Mouse (Mus musculus) stomach, postnatal 0 days (tissue): ENCODE measurements at regions not wholly inside any gene's neighbourhood (a gene's known extent, or its start where the extent isn't known, plus 50 kb on each side); places are given as distances from the start of the nearest gene placed in this dataset.

Experiments used
- ATAC-seq: fragments of 200-750 bp; cut with Nextera tagmentation; 2 replicates; pipeline ENCODE4 v1.8.0; 2017; ENCODE audit not compliant: low FRiP score, low TSS enrichment
- DNase-seq: peaks from one replicate; pipeline ENCODE4 v3.0.0-alpha.2; 2016; ENCODE audit warnings: low spot score
- H3K27ac ChIP-seq: fragments of 300-500 bp; sonication (generic); replicated peaks from 2 replicates; pipeline ENCODE4 v1.5.1; 2014; ENCODE audit warnings: mild to moderate bottlenecking, control low read depth
- H3K27me3 ChIP-seq: fragments of 300-500 bp; sonication (generic); 2 replicates; pipeline ENCODE4 v1.6.1; 2014; ENCODE audit warnings: low read length; ENCODE audit not compliant: control insufficient read depth, insufficient read depth
- H3K36me3 ChIP-seq: fragments of 300-500 bp; sonication (generic); 2 replicates; pipeline ENCODE4 v1.6.1; 2014; ENCODE audit warnings: low read length, mixed read lengths; ENCODE audit not compliant: control insufficient read depth, insufficient read depth
- H3K4me1 ChIP-seq: fragments of 300-500 bp; sonication (generic); replicated peaks from 2 replicates; pipeline ENCODE4 v1.6.1; 2014; ENCODE audit warnings: antibody characterized with exemption; ENCODE audit not compliant: control insufficient read depth, insufficient read depth
- H3K4me2 ChIP-seq: fragments of 300-500 bp; sonication (generic); replicated peaks from 2 replicates; pipeline ENCODE4 v1.6.1; 2014; ENCODE audit warnings: low read depth, mild to moderate bottlenecking, control low read depth, moderate library complexity
- H3K4me3 ChIP-seq: fragments of 300-500 bp; sonication (generic); 2 replicates; pipeline ENCODE4 v1.5.1; 2014; ENCODE audit warnings: low read depth, low read length, control low read depth
- H3K9ac ChIP-seq: fragments of 300-500 bp; sonication (generic); 2 replicates; pipeline ENCODE4 v1.6.1; 2014; ENCODE audit warnings: mild to moderate bottlenecking, low read length, control low read depth, mixed read lengths
- H3K9me3 ChIP-seq: fragments of 300-500 bp; sonication (generic); 2 replicates; pipeline ENCODE4 v1.6.1; 2016; ENCODE audit warnings: low read length; ENCODE audit not compliant: control insufficient read depth
- CTCF ChIP-seq: IDR thresholded peaks from 2 replicates; pipeline ENCODE4 v1.5.1; 2016; ENCODE audit warnings: antibody characterized with exemption, low read depth, mild to moderate bottlenecking, moderate library complexity
- EP300 ChIP-seq: optimal IDR thresholded peaks from 2 replicates; pipeline ENCODE3; 2016; ENCODE audit warnings: antibody characterized with exemption
- WGBS: fragments of 180-500 bp; shearing (Covaris S2); extraction: QIAGEN DNeasy Blood & Tissue Kit; methylation state at CpG from one replicate; pipeline ENCODE4 v1.1.7; 2014; 5-methylcytosine and 5-hydroxymethylcytosine counted together

DNA sequence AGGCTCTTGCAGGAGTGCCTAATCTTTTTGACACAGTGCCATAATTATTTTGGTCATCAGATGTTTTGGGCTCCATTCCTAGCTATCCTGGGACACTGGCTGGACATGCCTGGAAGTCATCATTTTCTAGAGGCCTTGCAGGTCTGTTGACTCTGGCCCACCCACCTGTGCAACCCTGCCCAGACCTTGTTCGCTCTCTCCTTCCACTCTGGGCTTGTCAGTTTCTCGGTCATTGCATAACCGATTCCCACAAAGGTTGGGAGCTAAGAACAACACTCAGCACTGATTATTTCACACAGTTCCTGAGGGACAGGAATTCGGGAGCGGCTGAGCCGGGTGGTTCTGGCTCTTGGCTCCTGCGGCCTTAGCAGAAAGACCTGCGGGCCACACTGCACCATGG, 100.2 kb downstream of the Inhbb start:
- no peak overlapping the region for H3K27ac ChIP-seq
- no peaks in the 10 kb centered on the region for H3K36me3 ChIP-seq
- DNase-seq: peak; percentile 50
- no peaks in the 10 kb centered on the region for H3K27me3 ChIP-seq
- H3K9ac ChIP-seq: no peak overlapping the region
- no peak overlapping the region for H3K4me2 ChIP-seq
- TF ChIP-seq CTCF (no peak), EP300 (no peak)
- H3K4me1 ChIP-seq: no peaks in the 10 kb centered on the region
- WGBS: 54% methylated on average over 8 of the region's 8 CpGs
- no peak overlapping the region for H3K4me3 ChIP-seq
- H3K9me3 ChIP-seq: no peaks in the 10 kb centered on the region
- ATAC-seq: peak; percentile 75

DNA sequence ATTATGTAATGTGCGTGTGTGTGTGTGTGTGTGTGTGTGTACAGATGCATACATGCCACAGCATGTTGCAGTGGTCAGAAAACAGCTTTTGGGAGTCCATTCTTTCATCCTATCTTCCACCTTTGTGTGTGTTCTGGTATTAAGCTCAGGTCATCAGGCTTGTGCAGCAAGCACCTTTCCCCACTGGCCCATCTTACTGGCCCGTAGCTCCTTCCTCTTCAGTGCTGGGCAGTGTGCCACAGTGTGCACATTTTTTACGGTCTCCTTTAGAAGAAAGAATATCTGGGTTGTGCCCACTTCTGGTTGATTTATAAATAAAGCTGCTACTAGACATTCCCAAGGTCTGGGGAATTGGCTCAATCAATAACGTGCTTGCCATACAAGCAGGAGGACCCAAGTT, 105.0 kb downstream of the Inhbb start:
- H3K4me3 ChIP-seq: no peak overlapping the region
- H3K36me3 ChIP-seq: no peaks in the 10 kb centered on the region
- H3K4me1 ChIP-seq: no peaks in the 10 kb centered on the region
- 77% methylated on average over 4 of the region's 4 CpGs for WGBS
- no peaks in the 10 kb centered on the region for H3K27me3 ChIP-seq
- no peak overlapping the region for H3K27ac ChIP-seq
- DNase-seq (no peak), ATAC-seq (no peak)
- H3K9me3 ChIP-seq: no peaks in the 10 kb centered on the region
- no peak overlapping the region for H3K9ac ChIP-seq
- no peak overlapping the region for H3K4me2 ChIP-seq
- no peak for TF ChIP-seq CTCF
- no peak for TF ChIP-seq EP300

DNA sequence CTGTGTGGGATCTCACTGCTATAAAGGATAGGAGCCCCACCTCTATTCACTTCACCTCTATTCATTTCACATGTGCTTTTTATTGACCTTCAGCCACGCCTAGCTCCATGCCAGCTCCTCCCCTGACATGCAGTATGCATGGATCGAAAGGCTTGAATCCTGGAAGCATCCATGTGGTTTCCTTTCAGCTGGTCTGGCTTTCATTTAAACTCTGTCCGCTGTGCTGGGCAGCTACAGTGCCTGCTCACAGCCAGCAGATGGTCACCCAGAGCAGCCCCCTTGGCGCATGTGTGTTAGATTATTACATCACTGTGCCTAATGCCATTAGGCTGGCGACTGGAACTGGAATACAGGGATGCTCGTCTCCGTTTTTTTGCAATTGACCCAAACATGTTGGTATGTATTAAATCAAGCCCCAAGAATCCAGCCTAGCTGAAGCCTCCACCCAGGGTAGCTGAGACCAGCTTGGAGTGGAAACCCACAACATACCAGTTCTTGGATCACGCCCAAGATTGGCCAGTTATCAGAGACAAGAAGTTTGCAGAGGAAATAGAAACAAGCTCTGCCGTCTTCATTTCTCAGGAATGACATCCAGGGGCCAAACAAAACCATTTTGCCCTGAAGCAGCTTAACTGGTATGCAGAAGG, 113.2 kb downstream of the Inhbb start:
- ATAC-seq: peak; percentile 21; the same call in 1 of the 2 replicates
- H3K9ac ChIP-seq: no peak overlapping the region
- H3K27ac ChIP-seq: no peak overlapping the region

DNA sequence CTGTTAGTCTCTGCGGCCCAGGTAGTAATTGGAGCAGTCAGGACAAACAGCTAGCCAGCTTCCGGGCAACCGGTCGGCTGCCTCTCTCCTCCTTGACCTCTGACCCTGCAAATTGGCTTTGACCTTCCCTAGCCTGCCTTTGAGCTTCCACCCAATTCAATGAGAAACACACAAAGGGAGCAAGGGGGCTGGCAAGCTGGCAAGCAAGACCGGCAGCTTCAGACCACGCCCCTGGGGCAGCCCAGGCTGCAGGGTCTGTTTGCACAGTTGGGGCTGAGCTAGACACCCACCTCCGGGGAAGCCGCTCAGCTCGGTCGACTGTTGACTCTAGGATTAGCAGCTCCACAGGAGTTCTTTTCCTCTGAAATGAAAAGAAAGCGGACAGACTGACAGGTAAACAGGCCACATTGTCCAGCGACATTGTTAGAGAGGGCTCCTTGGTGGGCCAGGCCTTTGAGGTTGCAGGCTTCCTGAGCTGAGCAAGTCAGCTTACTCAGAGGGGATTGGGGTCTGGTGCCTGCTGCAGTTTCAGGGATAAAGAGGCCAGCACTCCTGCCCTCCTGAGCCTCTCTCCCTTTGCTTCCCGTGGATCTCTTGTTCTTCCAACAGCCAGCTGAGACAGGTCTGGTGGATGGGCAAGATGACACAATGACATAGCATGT, 116.6 kb downstream of the Inhbb start:
- no peaks in the 10 kb centered on the region; the same call in 1 of the 2 replicates for H3K4me1 ChIP-seq
- H3K4me3 ChIP-seq: no peak overlapping the region
- WGBS: 25% methylated on average over 13 of the region's 13 CpGs
- no peak overlapping the region for H3K4me2 ChIP-seq
- no peaks in the 10 kb centered on the region for H3K27me3 ChIP-seq
- DNase-seq (peak; percentile 82), ATAC-seq (peak; percentile 54)
- H3K36me3 ChIP-seq: no peaks in the 10 kb centered on the region
- no peak for TF ChIP-seq EP300
- no peak for TF ChIP-seq CTCF
- H3K9me3 ChIP-seq: no peaks in the 10 kb centered on the region
- H3K27ac ChIP-seq: 0 out of 2 replicates have a peak overlapping the region, but pooled peaks have one; percentile 24
- no peak overlapping the region for H3K9ac ChIP-seq

More for the DNA sequence above, 113.2 kb downstream of the Inhbb start:
- Histone ChIP-seq H3K4me3 (no peak overlapping the region), H3K4me1 (no peaks in the 10 kb centered on the region; the same call in 1 of the 2 replicates), H3K9me3 (no peaks in the 10 kb centered on the region), H3K36me3 (no peaks in the 10 kb centered on the region), H3K4me2 (no peak overlapping the region), H3K27me3 (no peaks in the 10 kb centered on the region)
- WGBS: 54% methylated on average over 9 of the region's 9 CpGs
- peak; percentile 34 for DNase-seq
- TF ChIP-seq EP300 (no peak), CTCF (peak; percentile 35; the same call in 1 of the 2 replicates)

DNA sequence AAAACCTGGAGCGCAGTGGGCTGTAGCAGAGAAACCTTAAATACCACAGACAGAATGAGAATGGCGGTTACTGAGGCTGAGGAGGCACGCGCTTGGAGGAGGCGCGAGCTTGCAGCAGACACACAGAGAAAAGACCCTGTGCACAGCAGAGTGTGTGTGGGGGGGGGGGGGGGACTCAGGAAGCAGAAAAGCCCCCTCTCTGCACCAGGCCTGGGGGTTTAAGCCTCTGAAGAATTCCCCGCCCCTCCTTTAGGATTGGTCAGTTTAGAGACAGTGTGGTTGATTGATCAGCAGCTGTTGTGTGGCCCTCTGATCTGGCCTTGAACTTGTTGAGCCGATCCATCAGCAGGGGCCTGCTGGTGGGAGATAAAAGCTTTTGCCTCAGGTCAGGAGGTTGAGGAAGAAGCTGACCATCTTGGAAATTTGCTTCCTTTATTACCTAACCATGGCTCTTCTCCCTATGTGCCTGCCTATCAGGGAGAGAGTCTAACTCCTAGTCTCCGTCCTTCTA, 117.5 kb downstream of the Inhbb start:
- Histone ChIP-seq H3K4me2 (no peak overlapping the region), H3K4me3 (no peak overlapping the region), H3K4me1 (no peaks in the 10 kb centered on the region; the same call in 1 of the 2 replicates), H3K27ac (no peak overlapping the region), H3K36me3 (no peaks in the 10 kb centered on the region), H3K27me3 (no peaks in the 10 kb centered on the region), H3K9ac (no peak overlapping the region), H3K9me3 (no peaks in the 10 kb centered on the region)
- no peak for DNase-seq
- 41% methylated on average over 9 of the region's 9 CpGs for whole genome bisulfite sequencing
- TF ChIP-seq CTCF (no peak), EP300 (no peak)
- no peak for ATAC-seq
